Mouse (Mus musculus): Measurements from ENCODE around the gene Tm7sf3.
"Not testable (repeated sequence)": the region's sequence is repeated elsewhere in the genome, so short reads cannot be mapped to it uniquely, and the experiment has no call there.

The Tm7sf3 gene

GRCm38 (mm10) chr6:146612736-146613135 is 29.9 kb downstream of the Tm7sf3 start:
- no peak for DNase-seq

GRCm38 (mm10) chr6:146611897-146612296 is 30.7 kb downstream of the Tm7sf3 start:
- DNase-seq: no peak

- no peak for DNase-seq
These were observed 31.2 kb downstream of the Tm7sf3 start for GRCm38 (mm10) chr6:146611385-146611784.

- DNase-seq: no peak
These were observed 39.0 kb downstream of the Tm7sf3 start for GRCm38 (mm10) chr6:146603651-146604050.

GRCm38 (mm10) chr6:146602601-146603000 is 40.0 kb downstream of the Tm7sf3 start:
- DNase-seq: no peak

- DNase-seq: no peak
These were observed 57.5 kb downstream of the Tm7sf3 start for GRCm38 (mm10) chr6:146585134-146585533.

GRCm38 (mm10) chr6:146583366-146584046 is 59.1 kb downstream of the Tm7sf3 start:
- no peak for DNase-seq

- no peak for DNase-seq
These were observed 62.2 kb downstream of the Tm7sf3 start for GRCm38 (mm10) chr6:146580381-146580926.

GRCm38 (mm10) chr6:146578586-146578985 is 64.0 kb downstream of the Tm7sf3 start:
- DNase-seq: no peak

GRCm38 (mm10) chr6:146578111-146578531 is 64.5 kb downstream of the Tm7sf3 start:
- DNase-seq: peak; percentile 57

GRCm38 (mm10) chr6:146577310-146578109 is 65.1 kb downstream of the Tm7sf3 start, which contains the start of gene Ints13:
Gene Ints13 (minus strand): TSS chr6:146577835.
- peak; percentile 97 for DNase-seq

- DNase-seq: no peak
These were observed 65.7 kb downstream of the Tm7sf3 start, which contains the start of gene Fgfr1op2 for GRCm38 (mm10) chr6:146576903-146577302. Gene Fgfr1op2 (plus strand): TSS chr6:146577203.

- DNase-seq: no peak
These were observed 70.6 kb downstream of the Tm7sf3 start for GRCm38 (mm10) chr6:146572073-146572472.

GRCm38 (mm10) chr6:146562461-146562860 is 80.2 kb downstream of the Tm7sf3 start:
- not testable (repeated sequence) for DNase-seq
